Mouse (Mus musculus) G1E-ER4 (cell line): Measurements from ENCODE around the gene Terb2. TPM values are rescaled to one million over a fixed set of nuclear protein-coding genes. Genes with fewer than 3 reads are reported as not detected.

Source experiments
- GATA1 ChIP-seq: IDR thresholded peaks from one replicate; pipeline ENCODE4 v1.8.0; 2012; ENCODE audit warnings: low read length, inconsistent platforms
- polyA plus RNA-seq: library from polyadenylated mRNA; stranded (reverse); fragments of >175 nt; gene quantifications from 2 replicates; pipeline ENCODE4 v1.2.3, GENCODE M21; 2012

Terb2 gene
- polyA plus RNA-seq, result not detected in 2 replicates

GRCm38 (mm10) chr2:122186106-122186505 is at the start of gene Terb2, which contains the start of gene Patl2:
Gene Terb2 (plus strand): TSS chr2:122186272.
Gene Patl2 (minus strand): TSS chr2:122186189.
- no peak for TF ChIP-seq GATA1

DNA sequence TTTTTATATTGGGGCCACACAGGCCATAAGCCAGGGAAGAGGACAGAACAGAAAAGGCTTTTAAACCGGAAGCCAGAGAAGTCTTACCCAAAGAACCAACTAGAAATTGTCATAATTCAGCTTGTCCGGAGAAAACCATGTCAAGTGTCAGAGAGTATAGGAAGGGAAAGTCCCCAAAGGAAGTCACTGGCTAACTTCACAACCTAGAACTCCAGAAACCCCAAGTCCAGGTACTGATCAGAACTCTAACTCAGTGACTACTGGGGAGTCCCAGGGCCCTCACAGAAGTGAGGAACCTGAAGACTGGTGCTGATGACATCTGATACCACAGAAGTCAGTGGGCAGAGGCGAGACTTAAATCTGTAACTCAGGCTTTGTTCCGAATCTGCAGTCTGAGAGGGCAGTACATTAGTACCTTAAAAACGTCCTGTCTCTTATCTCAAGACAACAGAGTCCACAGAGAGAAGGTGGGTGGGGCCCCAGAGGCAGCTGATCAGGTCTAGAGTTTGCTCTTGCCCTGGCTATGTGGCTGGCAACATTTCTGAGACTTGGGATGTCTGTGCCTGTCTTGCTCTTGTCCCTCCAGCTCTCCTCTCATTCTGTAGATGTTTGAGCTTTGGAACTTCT is 48.1 kb upstream of the Terb2 start:
- TF ChIP-seq GATA1, result no peak

GRCm38 (mm10) chr2:122140815-122141214 is 45.3 kb upstream of the Terb2 start:
- no peak for TF ChIP-seq GATA1

GRCm38 (mm10) chr2:122141332-122141967 is 44.6 kb upstream of the Terb2 start:
- no peak for TF ChIP-seq GATA1

- no peak for TF ChIP-seq GATA1
Observed at GRCm38 (mm10) chr2:122143111-122143510, 43.0 kb upstream of the Terb2 start.

DNA sequence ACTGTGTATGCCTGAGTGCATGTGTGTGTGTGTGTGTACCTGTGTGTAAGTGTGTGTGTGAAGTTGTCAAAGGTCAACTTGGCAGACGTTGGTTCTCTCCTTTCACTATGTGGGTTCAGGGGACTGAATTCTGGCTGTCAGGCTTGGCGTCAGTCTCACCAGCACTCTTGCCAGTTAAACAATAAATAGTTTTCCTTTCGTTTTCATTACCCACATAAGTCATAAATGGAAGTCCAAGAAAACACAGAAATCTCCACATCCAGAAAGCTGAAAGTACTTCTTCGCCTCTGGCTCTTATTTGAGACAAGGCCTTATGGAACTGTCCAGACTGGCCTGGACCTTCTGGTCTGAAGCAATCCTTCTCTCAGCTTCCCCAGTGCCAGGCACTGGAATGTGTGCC is 40.3 kb upstream of the Terb2 start:
- no peak for TF ChIP-seq GATA1

GRCm38 (mm10) chr2:122146687-122147086 is 39.4 kb upstream of the Terb2 start:
- no peak for TF ChIP-seq GATA1

DNA sequence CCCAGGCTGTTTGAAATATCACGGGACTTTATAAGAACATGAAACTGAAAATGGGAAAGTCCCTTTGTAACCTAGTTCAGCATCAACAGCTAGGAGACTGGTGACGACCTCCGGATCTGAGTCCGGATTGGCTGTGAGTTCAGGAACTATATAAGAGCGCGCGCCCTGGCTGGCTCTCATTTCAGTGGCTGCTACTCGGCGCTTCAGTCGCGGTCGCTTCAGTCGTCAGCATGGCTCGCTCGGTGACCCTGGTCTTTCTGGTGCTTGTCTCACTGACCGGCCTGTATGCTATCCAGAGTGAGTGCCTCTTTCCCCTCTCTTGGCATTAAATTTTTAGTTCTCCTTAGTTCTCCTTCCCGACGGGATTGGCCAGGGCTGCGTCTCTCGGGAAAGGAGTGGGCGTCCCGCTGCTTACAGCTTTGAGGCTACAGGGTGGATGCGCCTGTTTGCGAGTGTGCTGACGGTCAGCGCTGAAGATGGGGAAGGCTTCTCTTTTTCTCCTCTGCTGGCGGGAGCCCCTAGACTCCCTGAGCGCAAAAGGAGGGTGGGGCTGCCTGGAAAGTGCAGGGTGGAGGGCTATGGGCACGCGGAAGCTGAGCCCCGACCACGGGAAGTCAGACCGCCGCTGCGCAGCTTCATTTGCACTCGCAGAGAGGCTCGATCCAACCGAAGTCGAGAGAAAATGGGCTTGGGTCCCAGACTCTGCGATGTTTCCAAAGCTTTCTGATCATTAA is 38.4 kb upstream of the Terb2 start, which contains the start of gene B2m:
B2m (plus strand) TSS at position 179 of the 734 bp plus-strand sequence.
- no peak for TF ChIP-seq GATA1

DNA sequence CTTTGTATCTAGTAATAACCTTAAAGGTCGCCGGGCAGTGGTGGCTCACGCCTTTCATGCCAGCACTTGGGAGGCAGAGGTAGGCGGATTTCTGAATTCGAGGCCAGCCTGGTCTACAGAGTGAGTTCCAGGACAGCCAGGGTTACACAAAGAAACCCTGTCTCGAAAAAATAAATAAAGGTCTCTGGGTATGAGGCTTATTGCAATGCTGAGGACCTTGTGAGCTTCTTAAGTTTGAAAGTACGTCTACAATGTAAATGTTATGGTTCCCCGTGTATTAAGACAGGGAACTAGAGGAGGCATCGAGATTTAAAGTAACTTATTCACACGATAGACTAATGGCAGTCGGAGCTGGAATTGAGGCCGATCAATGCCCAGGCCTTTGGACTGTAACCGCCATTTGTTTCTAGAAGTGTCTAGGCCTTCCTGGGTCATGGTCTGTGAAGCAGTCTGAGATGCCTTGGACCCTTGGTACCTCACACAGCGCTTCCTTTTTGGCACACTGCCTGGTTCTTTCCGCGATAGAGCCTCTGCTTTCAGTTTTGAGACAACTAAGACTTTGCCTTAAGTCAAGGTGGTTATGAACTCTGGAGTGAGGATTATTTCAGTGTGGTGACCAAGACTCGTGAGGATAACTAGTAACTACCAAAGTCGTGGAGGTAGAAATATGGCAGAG is 37.7 kb upstream of the Terb2 start:
- TF ChIP-seq GATA1, result no peak

GRCm38 (mm10) chr2:122149316-122149715 is 36.8 kb upstream of the Terb2 start:
- TF ChIP-seq GATA1, result no peak

- no peak for TF ChIP-seq GATA1
Observed at GRCm38 (mm10) chr2:122149716-122150115, 36.4 kb upstream of the Terb2 start.

GRCm38 (mm10) chr2:122151221-122151620 is 34.9 kb upstream of the Terb2 start:
- no peak for TF ChIP-seq GATA1

DNA sequence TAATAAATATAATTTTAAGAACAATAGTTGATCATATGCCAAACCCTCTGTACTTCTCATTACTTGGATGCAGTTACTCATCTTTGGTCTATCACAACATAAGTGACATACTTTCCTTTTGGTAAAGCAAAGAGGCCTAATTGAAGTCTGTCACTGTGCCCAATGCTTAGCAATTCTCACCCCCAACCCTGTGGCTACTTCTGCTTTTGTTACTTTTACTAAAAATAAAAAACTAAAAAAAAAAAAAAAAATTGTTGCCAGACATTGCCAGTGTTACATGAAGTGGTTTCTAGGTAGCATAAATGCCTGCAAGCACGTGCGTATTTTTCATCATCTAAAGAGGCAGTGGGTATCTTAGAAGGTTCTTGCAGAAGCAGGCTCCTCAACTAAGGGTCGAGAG is 33.2 kb upstream of the Terb2 start:
- no peak for TF ChIP-seq GATA1

DNA sequence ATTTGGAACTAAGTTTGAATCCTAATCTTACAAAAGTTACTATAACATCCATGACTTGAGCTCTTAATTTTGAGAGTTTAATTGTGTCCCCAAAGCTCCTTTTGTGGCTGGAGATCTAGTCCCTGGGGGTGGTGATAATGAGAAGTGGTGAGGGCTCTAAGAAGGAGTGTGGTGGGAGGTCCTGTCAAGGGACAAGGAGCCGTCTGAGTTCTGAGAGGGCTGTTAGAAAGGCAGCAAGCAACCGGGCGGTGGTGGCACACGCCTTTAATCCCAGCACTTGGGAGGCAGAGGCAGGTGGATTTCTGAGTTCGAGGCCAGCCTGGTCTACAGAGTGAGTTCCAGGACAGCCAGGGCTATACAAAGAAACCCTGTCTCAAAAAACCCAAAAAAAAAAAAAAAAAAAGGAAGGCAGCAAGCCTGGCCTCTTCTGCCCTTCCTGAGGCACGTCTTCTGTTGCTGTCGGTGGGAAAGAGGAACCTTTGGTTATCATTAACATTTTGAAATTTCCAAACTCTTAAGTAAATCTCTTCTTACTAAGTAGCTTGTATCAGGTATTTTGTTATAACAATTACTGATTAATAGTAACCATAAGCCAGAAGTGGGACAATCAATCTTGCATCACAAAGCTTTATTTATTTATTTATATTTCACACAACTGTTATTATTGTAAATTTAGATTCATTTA is 32.2 kb upstream of the Terb2 start:
- no peak for TF ChIP-seq GATA1

DNA sequence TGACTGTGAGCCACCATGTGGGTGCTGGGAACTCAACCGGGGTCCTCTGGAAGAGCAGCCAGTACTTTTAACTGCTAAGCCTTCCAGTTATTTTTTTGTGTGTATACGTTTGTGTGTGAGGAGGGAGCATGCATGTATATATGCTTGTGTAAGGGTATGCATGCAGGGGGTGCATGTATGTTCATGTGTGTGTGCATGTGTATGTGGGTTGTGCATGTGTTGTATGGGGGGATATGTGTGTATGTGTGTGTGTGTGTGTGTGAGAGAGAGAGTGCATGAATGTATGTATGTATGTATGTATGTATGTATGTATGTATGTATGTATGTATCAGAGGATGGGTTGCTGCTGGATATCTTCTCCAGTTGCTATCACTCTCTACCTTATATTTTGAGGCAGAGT is 31.6 kb upstream of the Terb2 start:
- TF ChIP-seq GATA1, result no peak
